Mouse (Mus musculus) kidney, postnatal 0 days (tissue): Measurements from ENCODE around the gene Angptl6. TPM values are rescaled to one million over a fixed set of nuclear protein-coding genes. Genes with fewer than 3 reads are reported as not detected.

Experiments used
- ATAC-seq: fragments of 200-750 bp; cut with Nextera tagmentation; replicated peaks from 2 replicates; pipeline ENCODE4 v1.8.0; 2017; ENCODE audit warnings: low read depth, moderate number of reproducible peaks, moderate TSS enrichment, moderate library complexity; ENCODE audit not compliant: low FRiP score
- DNase-seq: peaks from one replicate; pipeline ENCODE4 v3.0.0-alpha.2; 2016; ENCODE audit warnings: low spot score
- H3K27ac ChIP-seq: fragments of 300-500 bp; sonication (generic); 2 replicates; pipeline ENCODE4 v1.5.1; 2014; ENCODE audit warnings: mild to moderate bottlenecking
- H3K27me3 ChIP-seq: fragments of 300-500 bp; sonication (generic); 2 replicates; pipeline ENCODE4 v1.6.1; 2014; ENCODE audit warnings: low read length, mixed read lengths; ENCODE audit not compliant: insufficient read depth
- H3K36me3 ChIP-seq: fragments of 300-500 bp; sonication (generic); 2 replicates; pipeline ENCODE4 v1.6.1; 2014; ENCODE audit warnings: low read length, mixed read lengths; ENCODE audit not compliant: insufficient read depth
- H3K4me1 ChIP-seq: fragments of 300-500 bp; sonication (generic); replicated peaks from 2 replicates; pipeline ENCODE4 v1.6.1; 2014; ENCODE audit warnings: antibody characterized with exemption, low read length, mixed read lengths; ENCODE audit not compliant: insufficient read depth
- H3K4me2 ChIP-seq: fragments of 300-500 bp; sonication (generic); 2 replicates; pipeline ENCODE4 v1.6.1; 2014; ENCODE audit warnings: mild to moderate bottlenecking, low read length, moderate library complexity, mixed read lengths
- H3K4me3 ChIP-seq: fragments of 300-500 bp; sonication (generic); replicated peaks from 2 replicates; pipeline ENCODE4 v1.5.1; 2014; ENCODE audit warnings: low read depth, low read length
- H3K9ac ChIP-seq: fragments of 300-500 bp; sonication (generic); 2 replicates; pipeline ENCODE4 v1.6.1; 2014; ENCODE audit warnings: low read depth, low read length
- H3K9me3 ChIP-seq: fragments of 300-500 bp; sonication (generic); replicated peaks from 2 replicates; pipeline ENCODE4 v1.6.1; 2016; ENCODE audit warnings: low read length, inconsistent platforms, mixed read lengths
- CTCF ChIP-seq: IDR thresholded peaks from 2 replicates; pipeline ENCODE4 v1.5.1; 2016; ENCODE audit warnings: antibody characterized with exemption, low read depth, mild to moderate bottlenecking, moderate library complexity
- WGBS: fragments of 180-500 bp; shearing (Covaris S2); extraction: QIAGEN DNeasy Blood & Tissue Kit; methylation state at CpG from one replicate; pipeline ENCODE4 v1.1.7; 2014; 5-methylcytosine and 5-hydroxymethylcytosine counted together
- polyA plus RNA-seq: library from polyadenylated mRNA; unstranded; fragments of >200 nt; fragmentation: Nextera tagmentation; extraction: Ambion mirVana; gene quantifications from 2 replicates; pipeline ENCODE4 v1.2.1, GENCODE M21; 2015

Gene Angptl6
- polyA plus RNA-seq, 1 experiment from 2014 or later: 2.6 TPM

DNA sequence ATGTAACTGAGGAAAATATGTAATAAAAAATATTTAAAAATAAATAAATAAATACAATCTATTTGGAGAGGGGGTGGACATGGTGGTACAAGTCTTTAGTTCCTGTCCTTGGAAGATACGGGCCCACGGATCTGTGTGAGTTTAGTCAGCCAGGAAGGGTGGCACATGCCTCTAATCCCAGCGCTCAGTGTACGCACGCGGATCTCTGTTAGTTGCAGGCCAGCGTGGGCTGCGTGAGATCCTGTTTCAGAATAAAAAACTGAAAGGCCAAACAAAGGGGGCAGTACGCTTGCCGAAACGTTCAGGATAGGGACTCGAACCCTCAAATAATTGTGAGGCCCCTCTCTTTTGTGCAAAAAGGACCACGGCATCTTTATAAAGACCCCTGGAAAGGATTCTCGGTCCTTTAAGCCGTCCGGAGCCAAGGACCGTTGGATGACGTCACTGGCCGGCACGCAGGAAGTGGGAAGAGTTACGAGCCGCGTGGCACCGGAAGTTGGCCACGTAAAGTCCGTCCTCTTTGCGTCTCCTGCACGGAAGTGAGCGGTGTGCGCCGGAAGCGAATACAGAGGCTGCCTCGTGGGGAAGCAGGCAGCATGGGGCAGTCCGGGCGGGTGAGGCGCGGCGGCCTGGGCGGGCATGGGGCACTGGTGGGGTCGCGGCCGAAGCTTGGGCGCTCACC is 8.3 kb upstream of the Angptl6 start, which contains the start of gene Ppan:
Ppan (plus strand) TSS at position 472 of the 682 bp plus-strand sequence.
- no peak for TF ChIP-seq CTCF
- peak; percentile 94 for ATAC-seq
- Histone ChIP-seq H3K27ac (peak within 1 kb of the TSS; percentile 83), H3K4me3 (peak within 1 kb of the TSS; percentile 62), H3K36me3 (peaks cover 28% of the 10 kb centered on the region), H3K4me2 (peak within 1 kb of the TSS; percentile 64), H3K9ac (peak within 1 kb of the TSS; percentile 88), H3K9me3 (no peaks in the 10 kb centered on the region), H3K27me3 (no peaks in the 10 kb centered on the region), H3K4me1 (no peaks in the 10 kb centered on the region)
- WGBS: under 1% methylated on average over 36 of the region's 43 CpGs
- DNase-seq: peak; percentile 99

GRCm38 (mm10) chr9:20887191-20887590 is 7.7 kb upstream of the Angptl6 start:
- DNase-seq (no peak), ATAC-seq (no peak)
- H3K4me2 ChIP-seq: no peak overlapping the region
- H3K9ac ChIP-seq: no peak overlapping the region
- peaks cover 26% of the 10 kb centered on the region for H3K36me3 ChIP-seq
- WGBS: 90% methylated on average over 6 of the region's 6 CpGs
- no peak overlapping the region for H3K27ac ChIP-seq
- no peak overlapping the region for H3K4me3 ChIP-seq
- no peaks in the 10 kb centered on the region for H3K9me3 ChIP-seq
- H3K27me3 ChIP-seq: no peaks in the 10 kb centered on the region
- TF ChIP-seq CTCF: no peak
- H3K4me1 ChIP-seq: no peaks in the 10 kb centered on the region

DNA sequence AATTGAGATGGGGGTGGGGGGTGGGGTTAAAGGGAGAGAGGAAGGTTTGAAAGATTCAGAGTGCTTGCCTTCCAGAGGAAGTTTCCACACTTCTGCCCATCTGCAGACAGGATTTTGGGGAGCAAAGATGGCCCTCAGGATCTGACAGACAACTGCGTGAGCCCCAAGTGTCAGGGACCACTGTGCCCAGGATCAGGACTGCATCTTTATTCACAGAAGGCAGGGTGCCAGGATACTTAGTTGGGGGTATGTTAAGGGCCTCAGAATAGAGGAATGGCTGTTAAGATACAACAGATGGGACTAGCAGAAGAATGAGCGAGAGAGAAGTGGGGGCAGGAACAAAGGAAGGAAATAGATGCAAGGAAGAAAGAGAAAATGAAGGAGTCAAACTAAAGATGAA is 7.0 kb upstream of the Angptl6 start:
- ATAC-seq (no peak), DNase-seq (no peak)
- no peak overlapping the region for H3K4me2 ChIP-seq
- no peak overlapping the region for H3K4me3 ChIP-seq
- H3K27me3 ChIP-seq: no peaks in the 10 kb centered on the region
- no peak overlapping the region for H3K27ac ChIP-seq
- H3K4me1 ChIP-seq: no peaks in the 10 kb centered on the region
- H3K9ac ChIP-seq: no peak overlapping the region
- no peaks in the 10 kb centered on the region for H3K9me3 ChIP-seq
- no peak for TF ChIP-seq CTCF
- H3K36me3 ChIP-seq: peaks cover 21% of the 10 kb centered on the region
- 92% methylated on average over 2 of the region's 2 CpGs for WGBS

- ATAC-seq (no peak), DNase-seq (no peak)
- Histone ChIP-seq H3K27me3 (no peaks in the 10 kb centered on the region), H3K27ac (peak overlapping the region; percentile 78), H3K4me3 (peak overlapping the region; percentile 27), H3K4me2 (peak overlapping the region; percentile 57), H3K9ac (peak overlapping the region; percentile 60), H3K36me3 (no peaks in the 10 kb centered on the region), H3K4me1 (no peaks in the 10 kb centered on the region), H3K9me3 (no peaks in the 10 kb centered on the region)
- WGBS: 18% methylated on average over 10 of the region's 10 CpGs
- TF ChIP-seq CTCF: no peak
These were observed 839 bp downstream of the Angptl6 start for GRCm38 (mm10) chr9:20878710-20879065.

- H3K4me3 ChIP-seq: peak overlapping the region; percentile 27
These were observed 1.4 kb downstream of the Angptl6 start for GRCm38 (mm10) chr9:20878041-20878709.

GRCm38 (mm10) chr9:20877118-20878040 is 2.1 kb downstream of the Angptl6 start:
- peaks cover 10% of the 10 kb centered on the region; the same call in 1 of the 2 replicates for H3K36me3 ChIP-seq
- peak overlapping the region; percentile 40; the same call in 1 of the 2 replicates for H3K9ac ChIP-seq
- peak overlapping the region; percentile 57 for H3K4me2 ChIP-seq
- H3K27ac ChIP-seq: no peak overlapping the region; the same call in 1 of the 2 replicates
- no peak for TF ChIP-seq CTCF
- H3K9me3 ChIP-seq: no peaks in the 10 kb centered on the region
- no peaks in the 10 kb centered on the region for H3K4me1 ChIP-seq
- DNase-seq (no peak), ATAC-seq (no peak)
- 34% methylated on average over 14 of the region's 14 CpGs for WGBS
- no peaks in the 10 kb centered on the region for H3K27me3 ChIP-seq
- peak overlapping the region; percentile 23 for H3K4me3 ChIP-seq

More at GRCm38 (mm10) chr9:20878041-20878709, 1.4 kb downstream of the Angptl6 start:
- no peaks in the 10 kb centered on the region for H3K9me3 ChIP-seq
- peak; percentile 84 for TF ChIP-seq CTCF
- H3K9ac ChIP-seq: peak overlapping the region; percentile 60
- DNase-seq: peak; percentile 99
- under 1% methylated on average over 69 of the region's 69 CpGs for WGBS
- peak overlapping the region; percentile 57 for H3K4me2 ChIP-seq
- peaks cover 4% of the 10 kb centered on the region; the same call in 1 of the 2 replicates for H3K36me3 ChIP-seq
- no peaks in the 10 kb centered on the region for H3K4me1 ChIP-seq
- ATAC-seq: peak; percentile 97
- peak overlapping the region; percentile 78 for H3K27ac ChIP-seq
- no peaks in the 10 kb centered on the region for H3K27me3 ChIP-seq
